Mouse (Mus musculus) induced T-regulatory cell, adult 2 months (primary cell): ENCODE results near the gene Higd1b.

Experiments used
- DNase-seq: peaks from one replicate; pipeline ENCODE4 v3.0.0-alpha.2; 2012; ENCODE audit warnings: low read depth

Gene Higd1b

DNA sequence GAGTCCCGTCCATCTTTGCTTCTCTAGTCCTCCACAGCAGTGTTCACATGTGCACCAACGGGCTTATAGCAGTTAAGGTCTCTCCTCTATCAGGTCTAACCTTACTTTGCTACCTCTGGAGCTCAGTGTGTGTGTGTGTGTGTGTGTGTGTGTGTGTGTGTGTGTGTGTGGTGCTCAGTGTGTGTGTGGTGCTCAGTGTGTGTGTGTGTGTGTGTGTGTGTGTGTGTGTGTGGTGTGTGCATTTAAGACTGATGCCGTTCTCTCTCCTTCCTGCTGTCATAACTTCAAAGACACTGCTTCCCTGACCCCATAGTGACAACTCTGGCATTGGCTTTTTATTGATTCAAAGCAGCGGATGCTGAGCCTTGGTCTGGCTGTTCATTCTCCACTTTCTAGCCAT is at the start of gene Higd1b:
Gene Higd1b (plus strand): TSS at position 301 of the 400 bp plus-strand sequence.
- DNase-seq, result no peak

DNA sequence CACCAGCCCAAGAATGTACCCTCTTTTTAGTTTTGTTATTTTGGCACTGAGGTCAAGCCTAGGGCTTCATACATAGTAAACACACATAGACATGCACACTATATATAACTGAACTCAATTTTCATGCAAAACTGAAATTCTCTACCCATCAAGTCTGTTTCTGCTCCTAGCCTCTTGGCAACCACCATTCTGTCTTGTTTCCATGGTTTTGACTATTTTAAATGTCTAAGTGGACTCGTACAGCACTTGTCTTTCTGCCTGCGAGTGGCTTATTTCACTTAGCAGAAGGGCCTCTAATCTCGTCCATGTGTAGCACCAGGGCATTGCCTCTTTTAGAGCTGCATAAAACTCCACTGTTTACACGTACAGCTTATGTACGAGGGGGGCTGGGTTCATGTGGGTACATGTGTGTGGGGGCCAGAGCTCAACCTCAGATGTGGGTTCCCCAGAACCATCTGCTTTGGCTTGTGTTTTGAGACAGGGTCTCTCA is 47.9 kb upstream of the Higd1b start:
- DNase-seq, result no peak

DNA sequence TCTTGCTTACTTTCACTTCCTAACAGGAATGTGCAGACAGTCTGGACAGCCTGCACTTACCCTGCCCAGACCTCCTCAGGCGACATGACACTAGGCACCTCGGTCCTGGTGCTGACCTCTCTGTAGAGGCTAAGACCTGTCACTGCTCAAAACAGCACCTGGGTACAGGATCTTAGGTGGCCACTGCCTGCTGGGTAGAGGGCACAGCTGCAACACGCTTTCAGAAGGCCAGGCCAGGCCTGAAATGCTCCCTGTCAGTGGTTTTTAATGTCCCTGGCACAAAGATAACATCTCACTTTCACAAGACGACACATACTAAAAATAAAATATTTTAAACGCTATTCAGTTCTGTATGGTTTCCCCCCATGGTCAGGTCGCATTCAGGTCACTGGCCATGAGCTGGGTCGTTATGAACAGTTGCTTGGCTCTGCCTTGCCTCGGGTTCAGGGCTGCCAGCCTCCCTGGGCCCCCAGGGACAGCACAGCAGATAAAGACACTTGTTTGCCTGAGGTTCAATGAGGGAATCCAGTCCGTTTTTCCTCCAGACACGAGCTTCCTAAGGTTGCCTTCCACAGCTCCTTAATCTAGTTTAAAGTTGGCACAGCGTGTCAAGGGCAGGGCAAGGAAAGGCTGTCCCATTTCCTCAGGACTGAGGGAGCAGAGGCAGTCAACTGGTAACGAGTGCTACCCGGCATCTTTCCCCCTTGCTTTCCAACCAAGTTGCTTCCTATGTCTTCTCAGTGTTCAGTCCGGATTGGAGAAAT is 43.8 kb upstream of the Higd1b start:
- no peak for DNase-seq

DNA sequence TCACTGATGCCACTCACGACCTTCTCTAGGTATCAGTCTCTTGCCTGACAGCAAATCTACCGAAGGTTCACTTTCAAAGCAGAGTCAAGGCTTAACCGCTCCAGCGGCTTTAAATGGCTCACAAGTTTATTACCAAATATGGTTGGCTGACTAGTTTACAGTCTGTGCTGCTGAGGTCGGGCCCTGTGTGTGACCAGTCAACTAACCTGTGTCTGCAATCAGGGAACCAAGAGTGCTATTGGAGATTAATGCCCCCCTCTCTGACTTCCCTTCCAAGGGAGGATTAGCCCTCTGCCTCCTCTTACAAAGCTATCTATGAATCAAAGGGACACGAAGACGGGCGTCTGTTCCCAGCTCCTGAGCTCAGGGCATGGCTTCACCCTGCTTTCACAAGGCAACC is 41.5 kb upstream of the Higd1b start:
- no peak for DNase-seq

DNA sequence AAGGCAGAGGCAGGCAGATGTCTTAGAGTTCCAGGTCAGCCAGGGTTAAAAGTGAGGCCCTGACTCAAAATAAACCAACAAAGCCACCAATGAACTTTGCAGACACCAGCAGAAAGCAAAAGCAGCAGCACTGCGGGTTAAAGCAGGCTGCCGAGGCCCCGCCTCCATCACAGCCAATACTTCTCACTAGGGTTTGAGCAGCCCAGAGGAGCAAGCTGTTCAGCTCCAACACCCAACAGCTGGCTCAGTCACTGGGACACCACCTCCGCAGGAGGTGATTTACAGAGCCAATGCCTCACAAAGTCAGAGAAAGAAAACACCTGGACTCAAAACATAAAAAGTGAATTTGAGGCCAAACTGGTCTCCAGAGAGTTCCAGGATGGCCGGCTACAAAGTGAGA is 32.2 kb upstream of the Higd1b start:
- no peak for DNase-seq

DNA sequence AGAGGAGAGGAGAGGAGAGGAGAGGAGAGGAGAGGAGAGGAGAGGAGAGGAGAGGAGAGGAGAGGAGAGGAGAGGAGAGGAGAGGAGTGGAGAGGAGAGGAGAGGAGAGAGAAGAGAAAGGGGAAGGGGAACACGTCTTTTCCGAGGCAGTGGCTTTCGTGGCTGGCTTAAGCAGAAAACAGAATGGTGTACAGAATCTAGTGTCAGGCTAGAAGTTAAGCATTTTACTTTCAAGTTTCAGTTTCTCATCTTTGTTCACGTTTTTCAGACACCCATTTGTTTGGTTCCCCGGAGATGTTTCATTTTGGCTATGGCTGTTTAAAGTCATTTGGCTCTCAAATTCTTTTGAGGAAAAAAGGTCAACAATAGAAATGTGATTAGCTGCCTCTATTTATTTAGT is 27.4 kb upstream of the Higd1b start:
- no peak for DNase-seq

DNA sequence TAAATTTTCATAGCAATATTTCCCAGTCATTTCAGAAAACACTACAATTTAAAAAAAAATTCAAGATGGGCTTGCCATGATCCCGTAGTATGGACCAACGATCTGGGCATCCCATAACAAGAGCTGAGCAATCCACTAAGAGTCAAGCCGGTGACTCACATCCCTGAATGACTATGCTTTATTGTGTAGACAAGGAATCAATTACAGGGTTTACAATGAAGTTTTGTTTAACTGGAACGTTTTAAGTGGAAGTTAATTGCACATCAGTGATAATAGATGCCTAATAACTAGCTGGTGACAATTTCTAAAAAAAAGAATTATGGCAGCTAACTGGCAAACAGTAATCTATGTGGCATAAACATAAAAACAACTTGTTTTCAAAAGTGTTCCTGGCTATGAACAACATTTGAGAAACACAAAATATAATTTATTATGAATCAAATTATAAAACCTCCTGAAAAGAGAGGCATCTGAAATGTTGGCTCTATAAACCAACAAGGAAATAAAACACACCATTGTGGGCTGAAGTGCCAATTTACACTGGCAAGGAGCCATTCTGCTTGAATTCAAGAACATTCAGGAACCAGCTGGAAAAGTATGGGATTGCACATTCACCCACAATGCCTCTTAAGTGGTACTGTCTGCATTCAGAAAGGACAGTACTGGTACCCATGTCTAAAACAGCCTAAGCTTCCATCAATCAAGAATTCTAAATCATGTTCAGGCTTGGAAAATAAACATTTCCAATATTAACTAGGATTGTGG is 24.7 kb upstream of the Higd1b start:
- DNase-seq, result no peak

DNA sequence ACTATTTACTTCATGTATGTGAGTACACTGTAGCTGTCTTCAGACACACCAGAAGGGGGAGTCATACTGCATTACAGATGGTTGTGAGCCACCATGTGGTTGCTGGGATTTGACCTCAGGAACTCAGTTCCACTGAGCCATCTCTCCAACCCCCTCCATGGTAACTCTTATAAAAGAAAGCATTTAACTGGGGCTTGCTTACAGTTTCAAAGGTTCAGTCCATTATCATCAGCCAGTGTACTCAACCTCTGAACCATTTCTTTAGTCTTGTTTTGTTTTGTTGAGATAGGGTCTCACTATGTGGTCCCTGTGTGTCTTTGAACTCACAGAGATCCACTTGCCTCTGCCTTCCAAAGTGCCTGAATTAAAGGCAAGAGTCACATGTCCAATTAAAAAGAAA is 20.8 kb upstream of the Higd1b start:
- no peak for DNase-seq

DNA sequence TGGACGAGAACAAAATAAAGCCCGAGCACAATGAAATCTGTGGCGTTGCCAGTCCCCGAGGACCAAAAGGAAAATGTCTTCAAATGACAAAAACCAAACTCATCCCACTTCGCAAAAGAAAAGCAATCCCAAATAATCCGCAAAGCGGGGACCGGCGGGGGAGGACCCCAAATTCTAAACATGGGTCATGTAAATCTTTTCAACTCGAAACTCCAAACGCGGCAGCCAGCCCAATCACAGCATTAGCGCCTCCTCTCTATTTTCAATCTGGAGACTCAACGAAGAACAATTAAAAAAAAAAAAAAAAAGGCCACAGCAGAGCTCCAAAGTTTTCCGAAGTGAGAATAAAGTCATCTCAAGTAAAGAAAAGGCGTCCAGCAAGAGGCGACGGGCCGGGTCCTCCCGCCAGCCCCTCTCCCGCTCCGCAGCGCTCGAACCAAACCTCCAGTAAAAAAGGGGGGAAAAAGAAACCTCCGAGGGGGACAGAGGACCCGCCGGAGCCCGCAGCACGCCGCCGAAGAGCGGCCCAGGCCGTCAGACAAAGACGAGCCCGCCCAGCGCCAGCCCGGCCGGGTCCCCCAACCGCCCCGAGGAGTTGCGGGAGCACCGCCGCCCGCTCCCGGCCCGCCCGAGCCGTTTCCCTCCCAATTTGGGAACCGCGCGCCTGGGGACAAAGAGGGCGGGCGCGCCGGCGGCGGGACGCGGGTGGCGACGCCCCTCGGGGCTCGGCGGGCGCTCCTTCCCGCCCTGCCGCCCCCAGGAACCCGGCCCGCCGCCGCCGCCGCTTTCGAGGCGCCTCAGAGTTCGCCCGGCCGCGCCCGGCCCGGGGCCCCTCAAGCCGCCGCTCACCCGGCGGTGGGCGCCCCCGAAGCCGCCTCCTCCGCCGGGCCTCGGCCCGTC is 17.3 kb upstream of the Higd1b start:
- peak; percentile 43 for DNase-seq

DNA sequence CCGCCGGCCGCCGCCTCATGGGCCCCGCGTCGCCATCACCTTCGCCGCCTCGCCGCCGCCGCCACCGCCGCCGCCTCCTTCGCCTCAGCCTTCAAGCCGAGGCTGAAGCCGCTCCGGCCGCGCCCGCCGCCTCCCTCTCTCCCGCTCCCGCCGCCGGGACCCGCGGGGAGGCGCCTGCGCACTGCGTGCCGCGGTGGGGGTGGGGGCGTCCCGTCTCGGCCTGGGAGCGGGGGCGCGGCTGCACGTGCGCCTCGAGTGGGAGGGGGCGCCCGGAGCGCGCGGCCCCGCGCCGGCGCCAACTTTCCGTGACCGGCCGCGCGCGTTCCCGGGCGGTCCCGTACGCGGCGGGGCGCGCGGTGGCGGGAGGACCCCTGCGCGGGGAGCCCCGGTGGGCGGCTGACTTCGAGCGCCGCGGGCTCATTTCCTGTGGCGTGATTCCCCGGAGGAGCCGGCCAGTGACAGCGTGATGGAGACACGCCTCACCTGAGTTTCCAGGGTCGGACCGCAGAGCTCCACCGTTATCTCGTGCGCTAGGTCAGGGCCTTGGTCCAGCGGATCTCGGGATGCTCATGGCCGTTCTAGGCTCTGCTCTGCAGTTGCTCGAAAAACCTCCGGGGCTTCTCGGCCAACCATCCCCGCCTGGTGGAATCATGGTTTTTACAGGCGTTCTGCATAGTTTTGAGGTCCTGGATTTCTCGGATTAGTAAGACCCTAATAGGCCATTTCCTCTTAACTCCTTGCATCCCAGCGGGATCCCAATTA is 16.4 kb upstream of the Higd1b start, which contains the start of gene Gjc1:
Gene Gjc1 (minus strand): TSS at position 680 of the 762 bp plus-strand sequence.
- peak; percentile 43 for DNase-seq

DNA sequence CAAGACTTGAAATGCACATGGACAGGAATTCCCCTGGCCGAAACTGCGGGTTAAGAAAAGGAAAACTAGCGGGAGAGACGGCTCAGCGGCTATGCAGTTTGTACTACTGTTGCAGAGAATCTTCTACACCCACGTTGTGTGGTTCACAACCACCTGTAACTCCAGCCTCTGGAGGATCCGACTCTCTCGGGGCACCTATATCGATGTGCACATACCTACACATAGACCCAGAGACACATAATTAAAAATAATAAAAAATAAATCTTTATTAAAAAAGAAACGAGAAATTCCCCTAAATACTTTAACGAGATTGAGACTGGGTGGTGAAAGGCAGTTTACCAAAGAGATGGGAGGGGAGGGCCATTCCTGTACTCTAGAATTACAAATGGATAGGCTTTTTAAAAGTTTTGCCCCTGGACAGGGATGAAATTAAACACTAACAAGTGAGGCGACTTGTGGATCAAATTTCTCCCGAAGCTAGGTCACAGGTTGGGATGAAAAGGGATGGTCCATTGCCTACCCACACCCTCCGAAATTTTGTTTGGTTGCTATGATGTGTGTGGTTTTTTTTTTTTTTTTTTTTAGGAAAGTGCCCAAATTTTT is 15.8 kb upstream of the Higd1b start:
- no peak for DNase-seq

DNA sequence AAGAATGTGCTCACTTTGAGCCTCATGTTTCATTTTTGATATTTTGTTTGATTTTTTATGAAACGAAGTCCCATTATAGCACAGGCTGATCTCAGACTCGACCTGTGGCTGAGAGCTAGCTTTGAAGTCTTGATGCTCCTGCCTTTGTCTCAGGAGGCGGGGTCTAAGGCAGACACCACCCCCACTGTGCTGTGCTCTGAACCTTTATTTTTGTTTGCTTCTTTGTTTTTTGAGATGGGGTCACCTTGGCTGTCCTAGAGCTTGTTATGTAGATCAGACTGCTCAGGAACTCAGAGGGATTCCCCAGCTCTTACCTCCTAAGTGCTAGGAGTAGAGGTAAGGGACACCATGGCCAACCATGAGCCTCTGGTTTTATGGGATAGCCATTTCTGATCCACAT is 15.2 kb upstream of the Higd1b start:
- DNase-seq, result peak; percentile 28

DNA sequence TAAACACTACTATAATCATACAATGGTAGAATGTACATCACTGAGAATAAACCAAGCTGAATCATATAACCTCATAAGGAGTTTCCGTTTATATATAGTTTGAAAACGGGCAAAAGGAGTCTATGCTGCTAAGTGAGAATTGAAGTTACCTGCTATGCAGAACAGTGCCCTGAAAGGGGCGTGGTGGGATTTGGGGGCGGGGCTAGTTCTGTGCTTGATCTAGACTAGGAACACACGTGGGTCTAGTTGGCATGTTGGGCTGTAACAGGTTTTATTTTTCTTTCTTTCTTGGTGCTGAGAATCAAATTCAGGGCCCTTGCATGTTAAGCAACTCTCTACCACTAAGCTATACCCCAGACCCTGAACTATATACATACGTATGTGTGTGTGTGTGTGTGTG is 14.4 kb upstream of the Higd1b start:
- peak; percentile 54 for DNase-seq

DNA sequence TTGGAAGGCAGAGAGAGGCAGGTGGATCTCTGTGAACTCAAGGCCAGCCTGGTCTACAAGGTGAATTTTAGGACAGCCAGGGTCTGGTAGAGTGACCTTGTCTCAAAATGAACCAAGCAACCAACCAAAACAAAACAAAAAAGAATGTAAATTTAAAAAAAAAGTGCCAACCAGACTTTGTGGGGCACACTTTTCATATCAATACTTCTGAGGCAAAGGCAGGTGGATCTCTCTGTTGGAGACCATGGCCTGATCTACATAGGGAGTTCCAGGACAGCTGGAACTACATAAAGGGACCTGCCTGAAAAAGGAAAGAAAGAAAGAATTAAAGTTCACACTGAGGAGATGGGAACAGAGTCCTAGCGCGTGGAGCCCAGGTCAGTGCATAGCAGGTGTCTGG is 9.2 kb upstream of the Higd1b start:
- no peak for DNase-seq

DNA sequence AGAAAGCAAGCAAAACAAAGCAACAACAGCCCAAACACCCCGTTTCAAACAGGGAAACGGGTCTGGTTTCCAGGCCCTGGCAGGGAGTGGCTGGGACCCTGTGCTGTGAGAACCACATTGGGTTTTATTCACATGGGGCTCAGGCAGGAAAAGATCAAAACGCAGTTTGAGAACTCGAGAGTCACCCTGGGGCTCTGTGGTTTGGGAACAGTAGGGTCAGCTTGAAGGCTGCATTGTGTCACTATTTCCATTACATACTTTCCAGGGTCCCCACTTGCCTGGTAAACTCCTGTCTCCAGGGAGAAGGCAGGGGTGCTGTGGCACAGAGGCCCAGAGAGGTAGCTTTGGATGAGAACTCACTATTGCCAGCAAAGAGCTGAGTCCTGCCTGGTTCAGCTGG is 8.6 kb upstream of the Higd1b start:
- DNase-seq, result no peak

DNA sequence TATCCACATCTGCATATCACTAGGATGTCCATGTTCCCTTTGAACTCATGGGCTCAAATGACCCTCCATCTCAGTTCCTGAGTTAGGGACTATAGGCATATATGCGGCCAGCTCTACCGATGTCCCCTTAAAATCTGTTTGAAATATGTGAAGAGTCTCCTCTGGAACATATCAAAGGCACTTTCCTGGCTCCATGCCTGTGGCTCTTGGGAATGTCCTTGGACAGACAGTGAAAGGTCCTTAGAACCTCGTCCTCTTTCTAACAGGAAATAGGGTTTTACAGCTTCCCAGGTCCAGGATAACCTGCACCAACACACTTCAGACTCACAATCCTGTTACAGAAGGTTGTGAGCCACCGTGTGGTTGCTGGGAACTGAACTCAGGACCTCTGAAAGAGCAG is 5.4 kb upstream of the Higd1b start:
- DNase-seq, result no peak

DNA sequence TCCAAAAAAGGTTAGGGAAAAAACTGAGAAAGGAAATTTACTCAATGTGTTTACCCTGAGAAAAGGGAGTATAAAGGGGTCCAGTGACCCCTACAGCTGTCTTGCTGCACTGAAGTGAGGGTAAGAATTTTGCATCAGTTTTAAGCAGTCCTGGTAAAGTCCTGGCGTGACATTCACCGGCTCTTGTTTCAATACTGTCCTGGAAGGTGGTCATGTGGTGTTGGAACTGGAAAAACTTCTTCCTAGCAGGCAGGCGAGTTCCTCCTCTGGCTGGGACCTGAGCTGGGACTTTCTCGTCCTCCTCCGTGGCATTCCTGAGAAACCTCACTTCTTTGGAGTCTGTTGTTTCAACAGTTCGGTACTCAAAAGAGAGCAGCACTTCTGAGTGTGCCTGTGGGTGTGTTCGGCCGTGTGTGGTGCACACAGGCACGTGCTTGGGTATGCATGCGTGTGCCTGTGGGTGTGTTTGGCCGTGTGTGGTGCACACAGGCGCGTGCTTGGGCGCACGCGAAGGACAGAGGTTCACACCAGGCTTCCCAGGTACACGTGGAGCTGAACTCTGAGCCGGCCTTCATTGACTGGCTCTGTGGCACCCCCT is 2.9 kb upstream of the Higd1b start:
- no peak for DNase-seq

DNA sequence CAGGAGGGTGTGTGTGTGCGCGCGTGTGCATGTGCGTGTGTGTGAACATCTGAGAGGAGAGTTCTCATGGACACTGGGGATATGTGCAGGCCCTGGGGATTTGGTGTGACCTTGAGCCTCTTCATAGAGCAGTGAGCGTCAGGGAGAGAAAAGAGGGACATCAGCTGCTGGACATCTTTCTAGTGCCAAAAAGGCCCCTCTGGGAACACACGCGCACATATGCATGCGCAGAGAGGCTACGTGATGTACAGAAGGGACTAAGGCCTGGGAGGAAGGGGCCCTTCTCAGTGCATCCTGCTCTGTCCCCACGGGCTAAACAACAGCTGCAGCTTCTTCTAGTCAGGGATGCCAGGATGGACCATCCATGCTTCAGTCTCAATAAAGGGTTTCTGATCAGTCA is 1.4 kb upstream of the Higd1b start:
- no peak for DNase-seq

DNA sequence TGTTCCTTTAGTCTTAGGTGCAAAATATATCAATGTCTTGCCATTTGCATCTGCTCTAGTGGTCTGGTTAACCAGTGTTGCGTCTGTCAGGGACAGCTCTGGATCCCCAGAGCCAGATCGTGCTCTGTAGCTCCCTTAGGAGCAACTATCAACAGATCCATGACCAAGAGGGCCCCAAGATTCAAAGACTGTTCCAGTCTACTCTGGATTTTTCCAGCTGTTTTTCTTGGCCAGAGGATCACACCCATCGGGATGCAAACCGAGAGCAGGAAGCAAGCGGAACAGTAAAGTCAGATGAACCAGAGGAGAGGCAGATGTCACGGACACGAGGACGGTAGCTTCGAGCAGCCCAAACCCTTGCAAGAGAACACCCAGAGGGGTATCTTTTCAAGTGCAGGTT is 497 bp downstream of the Higd1b start:
- DNase-seq, result no peak

DNA sequence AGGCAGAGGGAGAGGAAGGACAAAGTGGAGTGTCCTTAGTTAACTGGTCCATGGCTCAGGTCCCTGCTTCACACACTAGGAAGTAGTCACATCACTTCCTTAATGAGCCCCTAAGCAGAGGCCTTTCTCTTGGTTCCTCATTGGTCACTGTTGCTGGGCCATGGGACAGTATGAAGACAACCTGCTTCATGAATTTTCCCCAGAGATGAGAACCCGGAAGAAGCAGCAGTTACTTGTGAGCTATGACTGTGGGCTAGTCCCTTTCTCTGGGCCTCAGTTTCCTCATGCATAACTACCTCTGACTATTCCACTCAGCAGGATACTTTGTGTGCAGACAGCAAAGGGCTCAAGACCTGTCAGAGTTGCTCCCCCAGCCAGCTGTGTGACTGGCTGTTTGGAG is 1.7 kb downstream of the Higd1b start:
- no peak for DNase-seq

DNA sequence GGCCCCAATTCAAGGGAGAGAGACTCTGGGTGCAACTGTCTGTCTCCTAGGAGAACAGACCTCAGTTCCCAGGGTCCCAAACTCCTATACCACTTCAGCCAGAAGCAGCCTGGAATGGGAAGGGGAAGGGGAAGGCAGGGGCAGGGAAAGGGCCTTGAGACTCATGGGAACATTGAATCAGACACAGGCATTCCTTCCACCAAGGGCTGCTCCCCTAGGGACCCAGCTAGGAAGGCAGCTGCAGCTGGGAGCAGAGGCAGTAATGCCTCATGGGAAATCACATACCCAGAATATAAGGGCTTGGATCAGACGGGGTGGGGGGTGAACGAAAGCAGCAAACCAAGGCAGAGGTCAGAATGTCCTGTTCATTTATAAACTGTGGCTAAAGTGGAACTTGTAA is 2.5 kb downstream of the Higd1b start:
- DNase-seq, result no peak
